Mouse (Mus musculus) skeletal muscle tissue, adult 2 months (tissue): ENCODE results near the gene Wdr19.
"Not testable (repeated sequence)": the region's sequence is repeated elsewhere in the genome, so short reads cannot be mapped to it uniquely, and the experiment has no call there.

Source experiments
- DNase-seq: peaks from one replicate; pipeline ENCODE4 v3.0.0-alpha.2; 2012; ENCODE audit warnings: low read depth, low spot score

Gene Wdr19

DNA sequence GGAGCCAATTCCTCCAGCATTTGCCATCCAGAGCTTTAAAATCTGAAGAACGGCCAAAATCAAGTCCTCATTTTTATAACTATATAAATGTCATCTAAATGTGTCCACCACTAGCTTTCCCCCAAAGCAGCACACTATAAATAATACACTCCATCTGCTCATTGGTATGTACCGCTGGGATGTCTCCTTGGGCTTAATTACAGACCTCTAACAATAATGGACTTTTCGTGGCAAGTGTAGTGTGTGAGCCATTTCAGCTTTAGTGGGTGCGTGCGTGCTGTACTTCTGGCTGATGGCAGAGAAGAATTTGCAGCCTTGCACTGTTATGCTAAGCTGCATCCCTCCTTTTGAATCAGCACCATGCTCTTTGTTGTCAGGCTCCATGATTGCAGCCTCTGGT lies 7.9 kb upstream of the Wdr19 start:
- no peak for DNase-seq

DNA sequence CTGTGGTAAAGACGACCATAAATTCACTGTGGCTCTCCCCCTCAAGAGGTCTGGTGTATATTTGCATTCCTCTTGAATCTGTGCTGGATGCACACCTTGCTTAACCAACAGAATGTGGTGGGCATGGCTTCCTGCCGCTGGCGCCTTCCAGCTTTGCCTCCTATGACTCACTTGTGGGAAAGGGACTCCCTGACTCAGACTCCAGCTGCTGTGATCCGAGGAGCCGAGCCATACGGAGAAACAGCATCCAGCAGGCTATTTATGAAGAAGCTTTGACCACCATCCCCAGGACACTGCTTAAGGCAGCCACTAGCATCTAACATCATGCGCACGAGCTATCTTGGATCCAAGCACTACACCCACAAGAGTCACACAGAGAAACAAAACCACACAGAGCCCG lies 5.1 kb upstream of the Wdr19 start:
- DNase-seq = peak; percentile 30

DNA sequence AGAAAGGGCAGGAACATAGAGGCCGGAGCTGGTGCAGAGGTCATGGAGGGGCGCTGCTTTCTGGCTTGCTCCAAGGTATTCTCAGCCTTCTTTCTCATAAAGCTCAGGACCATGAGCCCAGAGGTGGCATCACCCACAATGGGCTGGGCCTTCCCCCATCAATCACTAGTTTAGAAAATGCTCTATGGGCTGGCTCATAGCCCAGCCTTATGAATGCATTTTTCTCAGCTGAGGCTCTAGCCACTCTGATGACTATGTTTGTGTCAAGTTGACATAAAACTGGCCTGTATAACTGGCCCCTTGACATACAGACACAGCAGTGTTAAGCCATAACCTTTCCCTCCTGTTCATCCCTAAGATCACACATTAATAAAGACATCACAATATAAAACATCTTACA lies 5.2 kb downstream of the Wdr19 start:
- no peak for DNase-seq

DNA sequence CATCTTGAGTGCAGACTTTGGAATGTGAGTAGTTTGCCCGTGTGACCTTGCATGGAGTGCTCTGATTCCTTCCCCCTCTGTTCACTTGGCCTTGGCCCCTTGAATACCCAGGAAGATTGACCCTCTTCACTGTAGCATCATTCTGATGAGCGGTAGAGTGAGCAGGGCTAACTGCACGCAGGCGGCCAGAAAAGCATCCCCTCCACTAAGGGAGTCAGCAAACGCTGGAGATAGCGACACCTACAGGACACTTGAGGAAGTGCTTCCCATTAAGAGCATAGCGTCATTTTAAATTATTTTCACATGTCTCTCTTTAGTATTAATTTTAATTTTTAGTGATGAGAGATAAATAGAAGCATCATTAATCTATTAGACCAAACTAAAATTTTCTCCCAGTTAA lies 13.8 kb downstream of the Wdr19 start:
- DNase-seq = peak; percentile 21

DNA sequence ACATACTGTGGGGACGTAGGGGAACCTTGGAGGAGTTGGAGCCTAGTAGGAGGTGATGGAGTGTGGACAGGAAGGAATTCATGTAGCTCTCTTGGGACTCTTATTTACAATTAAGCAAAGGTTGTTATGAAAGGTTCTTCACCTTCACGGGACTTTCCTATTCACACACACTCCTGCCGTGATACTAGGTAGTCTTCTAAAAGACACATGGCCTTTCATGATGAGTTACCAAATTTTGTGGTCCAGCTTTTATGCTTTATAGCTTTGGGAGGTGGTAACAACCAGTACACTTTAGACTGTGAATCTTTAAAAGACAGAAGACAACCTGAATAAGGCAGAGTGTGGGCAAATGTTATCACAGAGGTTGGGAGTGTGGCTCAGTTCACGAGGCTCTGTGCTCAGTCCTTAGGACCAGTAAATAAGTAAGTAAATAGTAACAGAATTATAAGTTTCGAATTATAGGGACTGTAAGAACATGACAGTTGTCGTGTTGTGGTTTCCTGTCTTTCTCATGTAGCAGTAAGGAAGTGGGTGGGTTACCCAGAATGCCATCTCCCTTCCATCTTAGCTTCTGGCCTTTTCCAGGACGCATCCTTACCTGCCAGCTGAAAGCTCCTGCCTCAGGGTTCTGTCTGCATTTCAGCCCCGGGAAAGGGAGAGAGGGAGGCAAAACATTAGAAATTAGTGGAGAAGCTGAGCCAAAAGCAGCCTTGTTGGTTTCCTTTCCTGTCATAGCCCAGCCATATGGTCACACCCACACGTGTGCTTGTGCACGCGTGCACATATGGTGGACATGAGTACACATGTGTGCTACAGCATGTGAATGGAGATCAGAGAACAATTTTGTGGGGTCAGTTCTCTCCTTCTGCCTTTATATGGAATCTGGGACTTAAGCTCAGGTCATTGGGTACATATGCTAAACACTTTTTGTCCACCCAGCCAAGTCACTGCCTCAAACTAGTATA lies 18.1 kb downstream of the Wdr19 start:
- no peak for DNase-seq

DNA sequence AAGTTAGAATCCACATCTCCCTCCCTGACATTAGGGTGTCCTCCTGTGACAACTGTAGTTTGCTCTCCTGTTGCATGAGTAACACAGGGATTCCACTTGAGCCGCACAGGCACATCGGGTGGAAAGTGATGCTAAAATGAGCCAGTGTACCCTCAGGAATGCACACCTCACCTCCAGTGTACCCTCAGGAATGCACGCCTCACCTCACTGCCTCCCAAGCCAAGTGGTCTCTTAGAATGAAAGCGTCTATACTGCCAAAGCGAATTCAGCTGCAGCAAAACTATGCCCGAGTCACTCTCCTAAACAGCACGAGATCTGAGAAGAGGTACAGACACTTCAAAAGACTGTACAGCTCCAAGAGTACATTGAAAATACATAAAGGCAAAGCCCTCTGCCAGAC lies 21.5 kb downstream of the Wdr19 start:
- no peak for DNase-seq

DNA sequence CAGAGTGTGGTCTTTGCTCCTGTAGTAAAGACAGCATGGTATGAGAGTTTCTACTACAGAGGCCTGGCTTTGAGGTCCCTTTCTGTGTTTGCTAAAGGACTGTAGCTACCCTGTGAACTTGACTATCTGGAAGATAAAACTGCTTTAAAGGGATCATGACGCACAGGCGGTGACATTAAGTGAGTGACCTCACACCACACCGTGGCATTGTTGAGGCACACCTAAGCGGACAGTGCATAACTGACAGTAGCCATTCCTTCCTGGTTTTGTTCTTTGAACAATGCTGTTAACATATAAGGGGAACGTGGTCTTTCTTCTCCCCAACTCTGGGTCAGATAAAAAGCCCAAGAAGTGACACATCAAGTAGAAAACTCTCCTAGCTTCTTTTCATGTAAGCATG lies 24.6 kb downstream of the Wdr19 start:
- DNase-seq = no peak

DNA sequence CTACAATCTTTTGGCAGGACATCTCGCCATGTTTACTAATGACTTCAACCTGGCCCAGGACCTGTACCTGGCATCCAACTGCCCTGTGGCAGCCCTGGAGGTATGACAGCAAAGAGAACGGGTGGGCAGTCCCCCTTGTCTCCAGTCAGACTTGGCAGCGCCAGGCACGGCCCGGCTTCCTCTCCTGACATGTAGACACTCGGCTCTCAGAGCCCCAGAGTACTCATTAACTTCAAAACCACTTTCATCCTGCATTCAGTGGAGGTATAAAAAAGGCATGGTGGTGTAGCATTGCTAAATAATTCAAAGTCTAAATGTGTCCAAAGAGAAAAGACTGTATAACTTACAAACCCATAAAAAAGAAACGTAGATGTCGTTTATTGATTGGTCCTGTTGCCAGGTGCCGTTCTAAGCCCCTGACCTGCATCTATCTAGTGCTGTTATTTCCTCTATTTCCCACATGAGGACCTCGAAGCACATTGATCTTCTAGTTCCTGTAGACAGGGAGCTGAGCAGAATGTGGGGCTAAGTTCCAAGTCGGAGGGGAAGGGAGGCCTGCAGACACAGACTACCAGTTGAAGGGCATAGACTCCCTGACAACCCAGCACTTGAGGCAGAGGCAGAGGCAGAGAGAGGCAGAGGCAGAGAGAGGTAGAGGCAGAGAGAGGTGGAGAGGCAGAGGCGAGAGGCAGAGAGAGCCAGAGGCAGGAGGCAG lies 31.9 kb downstream of the Wdr19 start:
- DNase-seq = no peak

DNA sequence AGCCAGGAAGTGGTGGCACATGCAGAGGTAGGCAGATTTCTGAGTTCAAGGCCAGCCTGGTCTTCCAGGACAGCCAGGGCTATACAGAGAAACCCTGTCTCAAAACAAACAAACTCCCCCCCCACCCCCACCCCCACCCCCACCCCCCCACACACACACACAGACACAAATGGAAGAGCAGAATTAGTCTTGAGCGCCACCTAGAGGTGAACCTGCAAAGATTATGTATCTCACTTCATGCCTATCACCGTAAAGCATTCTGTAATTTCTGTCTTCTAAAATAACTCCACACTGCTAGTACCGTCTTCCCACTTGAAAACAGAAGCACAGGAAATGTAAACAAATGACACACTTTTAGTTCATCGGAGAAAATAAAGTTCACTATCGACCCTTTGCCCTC lies 43.2 kb downstream of the Wdr19 start:
- DNase-seq = peak; percentile 23

DNA sequence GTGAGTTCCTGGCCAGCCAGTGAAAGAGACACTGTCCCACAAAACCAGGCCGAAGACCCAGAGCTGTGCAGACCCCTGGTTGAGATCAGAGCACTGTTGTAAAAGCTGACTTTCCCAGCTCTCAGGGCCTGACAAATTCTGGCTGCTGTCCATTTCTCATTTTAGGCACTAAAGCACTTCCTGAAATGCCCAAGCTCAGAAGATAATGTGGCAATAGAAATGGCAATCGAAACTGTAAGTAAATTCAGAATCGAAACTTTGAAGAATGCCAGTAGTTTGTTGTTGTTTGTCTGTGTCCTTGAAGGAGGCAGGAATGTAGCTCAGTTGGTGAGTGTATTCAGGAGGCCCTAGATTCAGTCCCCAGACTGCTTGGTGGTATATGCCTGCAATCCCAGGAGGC lies 47.8 kb downstream of the Wdr19 start:
- DNase-seq = no peak

DNA sequence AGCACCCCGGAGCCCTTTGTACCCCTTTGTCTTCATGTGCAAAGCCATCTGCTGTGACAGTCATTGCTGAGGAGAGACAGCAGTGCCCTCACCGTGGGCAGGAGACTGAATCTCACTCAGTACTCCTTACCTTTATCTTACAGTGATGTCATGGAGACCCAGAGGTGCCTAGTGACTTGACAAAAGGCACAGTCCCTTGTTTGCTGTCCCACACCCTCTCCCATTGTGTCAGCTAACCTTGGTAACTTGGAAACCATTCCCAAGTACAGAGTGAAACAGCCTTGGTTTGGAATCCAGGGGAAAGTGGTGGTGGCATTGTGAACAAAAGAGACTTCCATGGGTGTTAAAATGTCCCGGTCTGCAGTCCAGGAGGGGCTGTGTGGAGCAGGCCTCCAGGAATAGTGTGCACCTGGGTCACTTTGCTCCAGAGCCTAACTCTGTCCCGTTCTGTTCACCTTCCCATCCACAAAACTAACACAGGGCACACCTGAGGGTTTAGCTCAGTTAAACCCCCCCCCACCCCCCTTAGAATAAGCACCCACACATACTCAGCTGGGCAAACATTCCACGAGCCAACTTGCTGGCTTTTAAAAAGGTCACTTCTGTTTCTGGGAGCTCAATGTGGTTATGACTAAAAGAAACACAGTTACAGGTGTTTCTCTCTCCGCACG lies 50.8 kb downstream of the Wdr19 start:
- DNase-seq = no peak

DNA sequence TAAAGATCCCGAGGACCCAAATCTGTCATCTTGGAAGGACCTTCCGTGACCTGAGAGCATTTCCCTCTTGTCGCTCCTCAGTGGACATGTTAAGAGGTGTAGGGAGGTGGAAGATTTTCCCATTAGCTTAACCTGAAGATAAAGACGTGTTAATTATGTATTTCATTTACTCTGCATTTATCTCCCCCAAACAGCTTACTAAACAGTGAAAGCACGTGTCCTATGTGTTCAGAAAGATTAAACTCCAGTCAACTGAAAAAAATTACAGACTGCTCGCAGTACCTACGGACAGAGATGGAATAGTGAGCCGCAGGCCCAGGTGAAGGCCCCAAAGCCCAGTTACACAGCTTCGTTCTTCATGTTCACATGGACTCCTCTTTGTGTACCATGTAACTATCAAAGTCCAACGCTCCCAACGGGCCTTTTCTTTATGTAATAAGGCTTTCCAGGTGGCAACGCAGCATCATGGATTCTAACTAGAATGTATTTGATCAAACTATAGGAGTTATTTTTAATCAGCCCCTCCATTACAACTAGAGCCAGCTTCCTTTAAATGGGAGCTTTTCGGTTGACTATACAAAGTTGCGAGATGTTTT lies 58.5 kb downstream of the Wdr19 start:
- no peak for DNase-seq

DNA sequence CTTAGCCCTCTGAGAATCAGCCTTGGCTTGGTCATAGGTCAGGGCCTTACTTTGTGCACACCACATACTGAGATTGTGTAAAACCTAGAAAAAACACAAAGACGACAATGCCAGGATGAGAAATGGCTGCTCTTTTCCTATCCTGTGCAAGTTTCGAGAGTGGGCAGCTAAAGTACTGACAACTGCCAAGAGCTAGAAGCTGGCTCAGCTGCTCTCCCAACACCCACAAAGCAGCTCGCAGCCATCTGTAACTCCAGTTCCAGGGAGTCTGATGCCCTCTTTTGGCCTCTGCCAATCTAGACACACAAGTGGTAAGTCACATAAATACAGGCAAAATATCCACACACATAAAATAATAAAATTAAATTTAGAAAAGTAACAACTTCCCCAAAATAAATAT lies 74.5 kb downstream of the Wdr19 start:
- no peak for DNase-seq

DNA sequence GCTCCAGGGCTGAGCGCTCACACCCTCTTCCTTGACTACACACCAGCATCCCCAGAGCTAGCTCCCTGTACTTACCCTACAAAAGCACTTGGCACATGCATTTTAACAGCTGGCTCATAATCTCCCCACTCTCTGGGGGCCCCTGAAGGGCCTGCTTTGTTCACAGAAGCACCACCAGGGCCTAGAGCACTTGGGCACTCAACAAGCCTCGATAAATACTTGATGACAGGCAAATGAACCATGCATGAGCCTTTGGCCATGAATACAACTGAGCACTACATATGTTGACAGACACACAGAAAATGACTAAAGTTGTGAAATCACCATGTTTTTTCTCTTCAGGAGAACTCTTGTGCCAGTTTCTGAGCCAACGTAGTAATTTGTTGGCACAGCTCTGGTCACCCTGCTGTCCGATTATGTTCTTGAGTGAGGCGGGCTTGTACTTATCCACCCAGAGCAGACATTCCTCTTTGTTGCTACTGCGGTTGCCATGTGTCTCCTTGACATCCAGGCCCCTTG lies 79.7 kb downstream of the Wdr19 start:
- no peak for DNase-seq

DNA sequence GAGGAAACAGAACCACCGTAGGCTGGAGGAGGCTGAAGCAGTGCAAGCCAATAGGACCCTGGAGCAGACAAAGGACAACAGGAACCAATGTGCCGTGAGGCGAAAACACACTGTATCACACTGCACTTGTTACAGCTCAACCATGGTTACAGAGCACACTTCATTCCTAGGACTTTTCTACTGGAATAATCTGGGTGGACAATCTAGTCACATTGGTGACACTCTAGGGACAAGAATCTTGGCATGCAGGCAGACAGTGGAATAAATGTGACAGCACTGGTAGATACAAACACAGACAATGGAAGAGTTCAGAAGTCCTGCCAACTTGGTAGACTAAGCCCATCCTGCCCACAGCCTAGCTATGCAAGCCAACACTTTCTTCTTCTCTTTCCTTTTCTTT lies 81.7 kb downstream of the Wdr19 start:
- DNase-seq = no peak

DNA sequence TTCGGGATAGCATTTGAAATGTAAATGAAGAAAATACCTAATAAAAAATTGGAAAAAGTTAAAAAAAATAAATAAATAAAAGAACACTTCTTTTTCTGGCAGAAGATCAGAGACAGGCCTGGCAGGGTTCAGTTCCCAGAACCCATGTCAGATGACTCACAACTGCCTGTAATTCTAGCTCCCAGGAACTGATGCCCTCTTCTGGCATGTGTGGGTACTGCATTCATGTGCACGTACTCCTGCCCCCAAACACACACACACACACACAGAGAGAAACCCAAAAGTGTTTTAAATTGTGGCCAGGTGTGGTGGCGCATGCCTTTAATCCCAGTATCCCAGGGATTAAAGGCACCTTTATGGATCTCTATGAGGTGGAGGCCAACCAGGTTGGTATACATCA lies 84.7 kb downstream of the Wdr19 start:
- no peak for DNase-seq

DNA sequence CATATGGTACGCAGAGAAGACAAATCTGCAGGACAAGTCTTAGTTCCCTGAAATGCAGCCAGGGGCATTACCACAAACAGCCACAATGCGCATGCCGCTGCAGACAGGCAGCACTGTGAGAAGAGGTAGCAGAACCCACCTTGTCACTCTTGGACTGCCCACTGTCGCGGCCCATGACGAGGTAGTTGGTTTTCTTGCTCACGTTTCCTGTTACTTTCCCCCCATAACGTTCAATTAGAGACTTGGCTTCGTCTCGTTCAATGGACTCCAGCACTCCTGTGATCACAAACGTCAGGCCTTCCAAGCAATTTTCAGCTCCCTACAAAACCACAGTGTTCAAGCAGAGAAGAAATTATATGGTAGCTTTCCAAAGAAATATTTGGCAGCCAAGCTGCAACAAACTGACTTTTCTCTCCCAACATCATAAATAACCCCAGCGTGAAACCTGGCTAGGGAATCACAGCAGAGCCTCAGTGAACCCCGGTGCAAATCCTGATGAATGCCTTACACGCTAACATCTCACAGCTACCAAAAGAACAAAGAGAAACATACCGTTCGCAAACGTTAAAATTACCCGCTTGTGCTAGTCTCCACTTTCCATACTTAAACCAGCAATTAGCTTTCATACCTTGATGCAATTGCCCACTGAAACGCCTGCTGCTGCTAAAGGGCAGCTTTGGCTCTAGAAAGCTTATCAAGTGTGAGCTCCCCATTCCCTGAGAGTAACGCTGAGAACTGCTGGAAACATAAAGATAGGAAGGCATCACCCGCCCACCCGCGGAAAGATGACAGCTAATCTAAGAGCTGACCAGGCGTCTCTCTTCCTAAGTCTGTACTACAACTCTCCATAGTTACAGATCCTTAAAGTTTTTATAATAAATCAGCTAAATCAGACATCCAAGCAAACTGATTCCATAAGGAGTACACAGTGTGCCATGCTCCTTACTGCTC lies 88.5 kb downstream of the Wdr19 start:
- no peak for DNase-seq

DNA sequence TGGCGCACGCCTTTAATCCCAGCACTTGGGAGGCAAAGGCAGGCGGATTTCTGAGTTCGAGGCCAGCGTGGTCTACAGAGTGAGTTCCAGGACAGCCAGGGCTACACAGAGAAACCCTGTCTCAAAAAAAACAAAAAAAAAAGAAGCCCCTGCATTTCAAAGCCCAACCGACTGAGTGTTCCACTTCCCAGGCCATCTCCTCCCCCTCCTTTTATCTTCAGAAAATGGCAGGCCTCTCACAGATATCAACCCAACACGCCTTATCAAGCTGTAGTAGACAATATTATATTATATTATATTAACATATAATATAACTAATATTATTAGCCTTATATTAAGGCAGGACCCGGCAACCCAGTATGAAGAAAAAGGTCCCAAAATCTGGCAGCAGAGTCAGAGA lies 89.5 kb downstream of the Wdr19 start:
- DNase-seq = not testable (repeated sequence)

DNA sequence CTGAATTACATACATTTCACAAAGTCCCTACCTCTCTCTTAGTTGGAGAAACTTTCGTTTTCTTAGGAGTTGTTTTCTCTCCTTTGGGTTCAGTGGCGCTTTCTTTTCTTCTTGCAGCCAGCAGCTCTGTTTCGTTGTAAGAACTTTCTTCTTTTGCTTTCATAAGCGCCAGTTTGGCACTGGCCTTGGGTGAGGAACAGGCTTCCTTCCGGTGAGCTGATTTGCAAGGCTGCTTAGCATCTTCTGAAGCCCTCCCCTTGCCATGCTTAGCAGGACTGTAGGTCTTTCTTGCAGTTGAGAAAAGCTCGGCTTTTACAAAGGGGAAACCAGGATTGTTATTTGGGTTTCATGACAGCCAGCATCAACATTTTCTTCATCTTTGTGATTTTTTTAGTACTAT lies 94.1 kb downstream of the Wdr19 start:
- no peak for DNase-seq

DNA sequence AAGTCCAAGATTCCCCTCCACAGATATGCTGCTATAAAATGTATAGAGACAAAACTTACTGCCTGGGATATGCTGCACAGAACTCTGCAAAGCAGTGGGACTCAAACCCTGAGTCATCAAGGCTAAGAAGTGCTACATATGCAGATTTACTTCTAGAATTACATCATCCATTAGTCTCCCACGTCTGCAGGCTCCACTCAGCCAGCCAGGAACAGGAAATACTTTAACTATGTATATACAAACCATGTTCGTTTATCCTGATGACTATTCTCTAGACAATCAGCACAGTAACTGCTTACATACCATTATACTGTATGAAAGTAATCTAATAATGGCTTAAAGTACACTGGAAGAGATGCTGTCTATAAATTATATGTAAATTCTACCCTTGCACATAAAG lies 94.8 kb downstream of the Wdr19 start:
- DNase-seq = no peak
